Mouse (Mus musculus) cerebellum, adult 2 months (tissue): ENCODE results near the gene Stt3b.

Experiments
- CTCF ChIP-seq: fragments of 200-500 bp; IDR thresholded peaks from 2 replicates; pipeline ENCODE4 v1.5.1; 2011; ENCODE audit warnings: low read depth, mild to moderate bottlenecking, control low read depth, low read length, moderate library complexity, borderline replicate concordance; ENCODE audit not compliant: insufficient read depth
- POLR2A ChIP-seq: fragments of 200-500 bp; IDR thresholded peaks from 2 replicates; pipeline ENCODE4 v1.6.1; 2011; ENCODE audit warnings: low read length, control low read depth, borderline replicate concordance; ENCODE audit not compliant: insufficient read depth

GRCm38 (mm10) chr9:115301002-115301579 lies 9.1 kb downstream of the Stt3b start:
- TF ChIP-seq CTCF, result no peak
- TF ChIP-seq POLR2A, result no peak
